8 mouse cellular contexts compared by ENCODE assay signal in the genomic region with DNA sequence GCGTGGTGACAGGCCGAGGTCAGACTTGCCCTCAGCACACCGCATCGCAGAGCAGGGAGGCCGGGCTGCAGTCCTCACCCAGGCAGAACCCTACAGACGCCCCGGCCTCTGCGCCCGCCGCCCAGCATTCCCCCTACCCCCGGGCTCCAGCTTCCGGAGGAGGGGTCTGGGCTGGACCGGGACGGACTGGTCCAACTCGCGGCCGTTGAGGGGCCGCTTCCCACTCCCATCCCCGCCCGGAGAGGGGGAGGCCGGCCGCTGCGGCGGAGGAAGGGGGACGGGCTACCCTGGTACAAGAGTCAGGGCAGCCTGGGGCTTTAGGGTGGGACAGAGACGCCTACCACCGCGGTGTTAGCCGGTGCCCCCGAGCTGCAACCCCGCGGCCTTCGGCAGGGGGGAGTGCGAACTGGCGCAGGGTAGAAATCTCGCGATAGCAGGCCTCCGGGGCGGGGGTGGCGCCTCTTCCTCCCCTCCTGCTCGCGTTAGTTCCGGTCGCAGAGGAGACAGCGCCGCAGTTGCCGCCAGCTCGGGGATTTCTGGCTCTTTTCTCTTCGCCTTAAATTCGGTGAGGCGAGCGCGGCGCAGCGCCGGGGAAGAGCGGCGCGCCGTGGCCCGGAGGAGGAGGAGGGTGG. TPM values are rescaled to one million over a fixed set of nuclear protein-coding genes. Genes with fewer than 3 reads are reported as not detected.
DNase-seq lines count a peak whose midpoint lies in the region; ATAC-seq lines count a peak whose summit lies in the region.

A gene (plus strand): TSS at position 247 of the 632 bp plus-strand sequence.

- no peaks in the 10 kb centered on the region for H3K27me3 ChIP-seq in hindbrain, embryonic 11.5 days (ENCODE audit: control insufficient read depth, insufficient read depth, low read length)

- peaks cover 3% of the 10 kb centered on the region for H3K4me1 ChIP-seq in hindbrain, embryonic 11.5 days (replicated peaks; ENCODE audit: control insufficient read depth, insufficient read depth, low read length)

- peaks cover 10% of the 10 kb centered on the region for H3K36me3 ChIP-seq in hindbrain, embryonic 11.5 days (ENCODE audit: control insufficient read depth, insufficient read depth, low read length)

- H3K9me3 ChIP-seq in hindbrain, embryonic 11.5 days (ENCODE audit: control insufficient read depth, low read length) = no peaks in the 10 kb centered on the region

- peak within 1 kb of the TSS; percentile 95 for H3K27ac ChIP-seq in hindbrain, embryonic 11.5 days (ENCODE audit: low read depth, low read length)

- WGBS in hindbrain, embryonic 11.5 days = under 1% methylated on average over 42 of the region's 61 CpGs

- ATAC-seq in hindbrain, embryonic 11.5 days (ENCODE audit: low FRiP score) = peak; percentile 99

- peak within 1 kb of the TSS; percentile 72 for H3K4me2 ChIP-seq in hindbrain, embryonic 11.5 days (replicated peaks; ENCODE audit: low read depth, low read length)

- peak; percentile 98 for DNase-seq in Muller cell, postnatal 12 days (ENCODE audit: inconsistent ontology term)
- DNase-seq in cerebellum, adult 9-11 months = peak; percentile 93
- DNase-seq in frontal cortex, adult 2 months (ENCODE audit: extremely low spot score in 1 of 2, low spot score in 1 of 2) = peak; percentile 79 to 92
- DNase-seq in hindbrain, embryonic 11.5 days (ENCODE audit: low spot score) = peak; percentile 94
- DNase-seq in layer of hippocampus, postnatal 10 days (ENCODE audit: low spot score in 2 of 2) = peak; percentile 93 to 95
- DNase-seq in lung, postnatal 10 days = peak; percentile 97
- peak; percentile 94 for DNase-seq in ovary, postnatal 36 days (ENCODE audit: low spot score)
- peak; percentile 96 for DNase-seq in thymus, postnatal 25 days

- peak within 1 kb of the TSS; percentile 94 for H3K4me3 ChIP-seq in hindbrain, embryonic 11.5 days (ENCODE audit: low read depth, low read length)

- peak within 1 kb of the TSS; percentile 96 for H3K9ac ChIP-seq in hindbrain, embryonic 11.5 days (ENCODE audit: low read depth, low read length)

RNA-seq across cellular contexts. Expression of the gene that starts here (rescaled TPM):
- polyA plus RNA-seq in frontal cortex, adult 2 months (2012; rRNA removed) = 84.7 and 86.0 TPM in 2 replicates
- 545 and 568 TPM in 2 replicates for polyA plus RNA-seq in hindbrain, embryonic 11.5 days (2014; fragmentation: Nextera tagmentation; extraction: Ambion mirVana)
- total RNA-seq in layer of hippocampus, postnatal 10 days (2021) = 100 to 1,000 TPM; 229 to 234 TPM

Comparison
In these comparisons a context has a peak if more than half of its experiments do, and no peak if none do; other contexts are left out.
1. Peak in every context shown above with its lines: DNase-seq, ATAC-seq, H3K4me3 ChIP-seq and H3K27ac ChIP-seq.